Mouse (Mus musculus) liver, adult 10 weeks (tissue): ENCODE measurements around the gene 4930578G10Rik. TPM values are rescaled to one million over a fixed set of nuclear protein-coding genes. Genes with fewer than 3 reads are reported as not detected.

Source experiments
- polyA plus RNA-seq: library from polyadenylated mRNA; stranded (reverse); fragments of 350-450 nt; fragmentation: Illumina TruSeq; extraction: RNeasy Lipid Tissue Mini Kit (QIAGEN cat#74804); gene quantifications from one replicate; pipeline ENCODE4 v1.2.3, GENCODE M21; 2014; ENCODE audit warnings: low read depth, low replicate concordance

The 4930578G10Rik gene
- not detected for polyA plus RNA-seq

DNA sequence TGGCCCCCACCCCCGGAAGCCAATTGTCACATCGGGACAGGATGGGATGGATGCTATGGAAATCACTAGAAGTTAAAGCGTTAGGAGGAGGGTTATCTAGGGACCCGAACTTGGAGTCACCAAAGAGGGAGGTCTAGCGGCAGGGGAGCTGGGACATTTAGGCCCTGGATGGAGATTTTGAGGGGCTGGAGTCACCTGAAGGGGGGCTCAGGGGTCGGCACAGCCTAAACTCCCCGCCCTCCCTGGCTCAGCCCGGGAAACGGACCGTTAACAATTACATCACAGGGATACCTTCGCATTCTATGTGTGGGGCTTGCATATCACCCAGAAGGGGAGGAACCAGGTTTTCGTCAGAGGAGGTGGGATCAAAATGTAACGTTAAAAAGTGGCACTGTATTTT is at the start of gene 4930578G10Rik:
4930578G10Rik (plus strand) TSS at position 301 of the 400 bp plus-strand sequence.

DNA sequence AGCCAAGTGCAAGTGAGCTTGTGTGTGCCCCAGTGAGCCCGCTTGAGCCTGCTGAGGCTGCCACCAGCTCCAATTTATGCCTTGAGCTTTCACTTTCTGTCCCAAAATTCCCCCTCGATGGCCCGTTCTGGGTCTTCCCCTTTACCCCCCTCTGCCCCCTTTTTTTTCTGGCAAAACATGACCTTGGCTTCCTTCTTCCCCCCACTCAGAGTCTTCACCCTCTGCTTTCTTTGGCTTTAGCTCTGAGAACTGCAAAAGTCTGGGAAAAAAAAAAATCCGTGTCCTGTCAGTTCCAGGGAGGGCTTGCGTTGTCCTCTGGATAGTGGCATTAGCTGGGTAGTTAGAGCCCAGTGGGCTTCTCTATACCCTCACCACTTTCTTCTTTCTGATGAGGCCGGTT is 21.1 kb downstream of the 4930578G10Rik start, which contains the start of gene Ccl19:
Ccl19 (minus strand) TSS at position 101 of the 400 bp plus-strand sequence.

GRCm38 (mm10) chr4:42773893-42774292 is 38.5 kb downstream of the 4930578G10Rik start, which contains the start of gene Ccl21a:
Ccl21a (minus strand) TSS chr4:42773993.

GRCm38 (mm10) chr4:42853788-42854187 is 118.4 kb downstream of the 4930578G10Rik start, which contains the start of gene Fam205a1:
Fam205a1 (minus strand) TSS chr4:42853888.

DNA sequence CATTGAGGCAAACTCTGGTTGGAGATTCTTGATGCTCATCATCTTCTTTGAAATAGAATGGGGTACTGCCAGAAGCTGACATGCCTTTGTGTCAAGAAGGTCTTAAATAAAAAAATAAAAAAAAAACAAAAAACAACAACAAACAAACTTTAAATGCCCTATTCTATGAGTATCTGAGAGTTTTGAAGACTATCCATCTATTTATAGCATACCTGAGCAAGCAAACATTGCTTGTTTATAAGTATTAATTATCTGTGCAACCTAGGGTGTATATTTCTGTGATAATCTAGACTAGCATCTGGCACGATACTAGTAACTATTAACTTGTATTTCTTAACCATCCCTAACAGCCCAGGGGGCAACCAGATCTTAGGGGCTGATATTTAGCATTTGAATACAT is 121.3 kb downstream of the 4930578G10Rik start, which contains the start of gene Gm12394:
Gm12394 (minus strand) TSS at position 101 of the 400 bp plus-strand sequence.

DNA sequence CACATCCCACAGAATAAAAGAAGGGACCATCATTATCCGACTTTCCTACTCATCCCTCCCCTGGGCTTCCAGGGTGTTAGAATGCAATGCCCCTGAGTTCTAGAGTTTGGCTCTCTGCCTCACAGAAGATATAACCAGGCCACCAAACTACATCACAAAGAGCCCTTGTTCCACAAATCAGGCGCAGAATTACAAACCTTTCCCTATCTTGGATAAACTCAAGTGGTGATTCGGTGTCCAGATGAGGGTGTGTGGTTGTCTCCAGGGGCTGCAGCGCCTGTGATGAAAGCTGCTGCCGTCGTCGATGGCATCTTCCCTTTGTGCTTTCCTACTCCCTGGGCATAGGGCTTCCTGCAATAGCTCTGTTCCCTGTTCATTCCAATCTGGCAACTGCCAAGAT is 138.8 kb downstream of the 4930578G10Rik start, which contains the start of gene Fam205c:
Fam205c (minus strand) TSS at position 101 of the 400 bp plus-strand sequence.

Other genes starting within 250 kb of the 4930578G10Rik start
- gene Fam205a2, start 207.4 kb upstream of the 4930578G10Rik start, polyA plus RNA-seq, result not detected
- not detected for gene Gm10591, start 123.3 kb upstream of the 4930578G10Rik start, polyA plus RNA-seq
- gene Gm2564, start 105.8 kb upstream of the 4930578G10Rik start, polyA plus RNA-seq, result not detected
- not detected for gene Ccl27b, start 80.3 kb upstream of the 4930578G10Rik start, polyA plus RNA-seq
- gene Il11ra2, start 73.7 kb upstream of the 4930578G10Rik start, polyA plus RNA-seq, result not detected
- not detected for gene Ccl19, start 21.0 kb downstream of the 4930578G10Rik start, polyA plus RNA-seq
- gene Ccl21a, start 38.4 kb downstream of the 4930578G10Rik start, polyA plus RNA-seq, result not detected
- gene Fam205a1, start 118.3 kb downstream of the 4930578G10Rik start, polyA plus RNA-seq, result not detected
- gene Gm12394, start 121.2 kb downstream of the 4930578G10Rik start, polyA plus RNA-seq, result not detected
- not detected for gene Fam205c, start 138.7 kb downstream of the 4930578G10Rik start, polyA plus RNA-seq
- 0.11 TPM for gene Phf24, start 181.1 kb downstream of the 4930578G10Rik start, polyA plus RNA-seq
- 0.19 TPM for gene Dnajb5, start 214.3 kb downstream of the 4930578G10Rik start, polyA plus RNA-seq
- not detected for gene 1700022I11Rik, start 234.1 kb downstream of the 4930578G10Rik start, polyA plus RNA-seq